Mouse (Mus musculus): ENCODE data around the gene Cpne5.

DNA sequence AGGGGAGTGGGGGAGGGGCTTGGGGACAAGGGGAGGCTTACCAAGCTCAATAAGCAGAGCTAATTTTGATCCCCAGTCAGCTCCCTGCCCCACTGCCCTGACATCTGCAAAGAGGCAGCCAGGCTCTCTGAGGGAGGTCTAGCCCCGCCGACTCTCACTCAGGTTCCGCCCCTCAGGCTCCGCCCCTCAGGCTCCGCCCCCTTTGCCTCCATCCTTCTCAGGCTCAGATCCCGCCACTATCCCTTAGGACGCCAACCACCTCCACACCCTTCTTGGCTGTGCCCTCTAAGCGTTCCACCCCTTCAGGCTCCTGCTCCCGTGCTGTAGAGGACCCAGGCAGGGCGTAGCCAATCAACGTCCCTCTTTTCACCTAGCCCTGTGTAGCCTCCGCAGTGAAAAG, 49.0 kb downstream of the Cpne5 start:
- TF ChIP-seq MXI1 (IDR thresholded peaks at IDR 0.05; ENCODE audit: low read depth, low read length) (no peak), GATA1 (IDR thresholded peaks at IDR 0.05; ENCODE audit: low read depth, low read length) (no peak), ZMIZ1 (IDR thresholded peaks at IDR 0.05; ENCODE audit: low read depth, low read length) (no peak), CHD2 (IDR thresholded peaks at IDR 0.05; ENCODE audit: low read length) (no peak), TCF12 (IDR thresholded peaks at IDR 0.05; ENCODE audit: low read depth, low read length) (no peak), POLR2A (IDR thresholded peaks at IDR 0.05; ENCODE audit: control insufficient read depth in 1 of 2, insufficient read depth in 1 of 2, low read depth in 1 of 2, low read length in 2 of 2, poor library complexity in 1 of 2) (no peak), MAFK (IDR thresholded peaks at IDR 0.05; ENCODE audit: borderline replicate concordance, low read depth, low read length) (no peak), SIN3A (IDR thresholded peaks at IDR 0.05; ENCODE audit: low read length) (no peak)
